Mouse (Mus musculus): Measurements from ENCODE around the gene Hist1h2bb.
"Not testable (repeated sequence)": the region's sequence is repeated elsewhere in the genome, so short reads cannot be mapped to it uniquely, and the experiment has no call there.

DNA sequence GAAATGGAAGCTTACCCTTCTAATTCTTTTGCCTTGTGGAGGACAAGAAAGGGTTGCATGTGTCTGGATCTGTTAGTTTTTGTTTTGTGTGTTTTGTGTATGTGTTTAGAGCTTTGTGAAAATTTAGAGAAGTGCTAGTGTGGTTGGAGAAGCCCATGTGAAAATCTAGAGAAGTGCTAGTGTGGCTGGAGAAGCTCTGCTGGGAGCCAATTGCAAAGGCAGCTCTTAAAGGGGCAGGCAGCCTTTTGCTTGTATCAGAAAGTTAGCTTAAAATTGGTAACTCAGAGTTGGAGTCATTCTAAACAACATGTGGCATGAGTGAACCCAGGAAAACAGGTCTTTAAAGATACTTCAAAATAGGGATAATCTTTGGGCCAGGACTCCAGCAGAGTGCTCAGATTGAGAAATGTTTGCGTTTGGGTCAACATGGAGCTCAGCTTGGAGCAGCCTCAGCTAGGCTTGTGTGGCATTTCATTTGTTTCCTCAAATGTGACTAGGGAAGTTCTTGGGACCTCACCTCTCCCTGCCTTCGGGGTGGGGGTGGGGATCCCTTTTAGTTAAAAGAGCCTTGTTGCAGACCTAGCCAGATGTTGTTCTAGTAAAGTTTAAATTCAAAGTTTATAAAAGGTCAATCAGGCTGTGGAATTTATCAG is 28.8 kb upstream of the Hist1h2bb start:
- TF ChIP-seq CTCF (IDR thresholded peaks at IDR 0.05; ENCODE audit: borderline replicate concordance, control insufficient read depth, extremely low read depth, insufficient read depth, low read length, poor library complexity); POLR2A (IDR thresholded peaks at IDR 0.05; ENCODE audit: control insufficient read depth, extremely low read depth, insufficient read depth, low read length, poor library complexity): not testable (repeated sequence)
